Mouse (Mus musculus) lung, adult 2 months (tissue): ENCODE measurements around the gene Prpsap2.

Source experiments
- CTCF ChIP-seq: fragments of 200-500 bp; IDR thresholded peaks from 2 replicates; pipeline ENCODE4 v1.5.1; 2011; ENCODE audit warnings: mild to moderate bottlenecking, low read length, control low read depth; ENCODE audit not compliant: insufficient read depth
- POLR2A ChIP-seq: fragments of 200-500 bp; IDR thresholded peaks from 2 replicates; pipeline ENCODE4 v1.6.1; 2011; ENCODE audit warnings: low read depth, mild to moderate bottlenecking, control low read depth, low read length, borderline replicate concordance; ENCODE audit errors: extremely low read depth

DNA sequence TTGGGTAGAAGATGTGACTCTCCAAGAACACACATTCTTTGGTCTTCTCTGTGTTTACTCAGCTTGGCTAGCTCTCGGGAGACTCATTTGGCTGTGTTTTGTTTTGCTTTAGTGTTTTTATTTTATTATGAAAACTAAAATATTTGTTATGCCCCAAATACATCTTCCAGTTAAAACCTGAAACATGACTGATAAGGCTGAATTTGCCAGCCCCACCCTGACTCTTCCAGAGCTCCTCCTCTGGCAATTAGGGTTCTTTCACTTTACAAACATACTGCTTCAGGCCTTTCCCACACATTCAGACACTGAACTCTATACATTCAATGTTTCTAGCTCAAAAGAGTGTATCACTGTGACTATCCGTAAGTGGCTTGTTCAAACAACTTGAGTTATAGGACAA, 4.7 kb downstream of the Prpsap2 start:
- TF ChIP-seq POLR2A = no peak
- no peak for TF ChIP-seq CTCF
